Mouse (Mus musculus) layer of hippocampus, adult 9-10 months (tissue): ENCODE data around the gene Klhl10.

Source experiments
- DNase-seq: peaks from one replicate; pipeline ENCODE4 v3.0.0; 2022; ENCODE audit warnings: low spot score

Klhl10 gene

GRCm38 (mm10) chr11:100408076-100408834 lies 33.5 kb upstream of the Klhl10 start:
- peak; percentile 66 for DNase-seq

GRCm38 (mm10) chr11:100408835-100409462 lies 32.8 kb upstream of the Klhl10 start:
- DNase-seq, result no peak

GRCm38 (mm10) chr11:100409686-100410085 lies 32.0 kb upstream of the Klhl10 start:
- DNase-seq, result no peak

- no peak for DNase-seq
Observed at GRCm38 (mm10) chr11:100411736-100412135, 30.0 kb upstream of the Klhl10 start.

GRCm38 (mm10) chr11:100413541-100413940 lies 28.2 kb upstream of the Klhl10 start:
- no peak for DNase-seq

GRCm38 (mm10) chr11:100414021-100414913 lies 27.4 kb upstream of the Klhl10 start, which contains the start of gene P3h4:
Gene P3h4, minus strand, starts transcription at chr11:100414836.
- no peak for DNase-seq

- no peak for DNase-seq
Observed at GRCm38 (mm10) chr11:100414914-100415822, 26.5 kb upstream of the Klhl10 start, which contains the start of gene Fkbp10. Gene Fkbp10, plus strand, starts transcription at chr11:100415697.

- no peak for DNase-seq
Observed at GRCm38 (mm10) chr11:100421537-100421936, 20.2 kb upstream of the Klhl10 start.

GRCm38 (mm10) chr11:100423836-100424235 lies 17.9 kb upstream of the Klhl10 start:
- no peak for DNase-seq

GRCm38 (mm10) chr11:100425851-100426250 lies 15.9 kb upstream of the Klhl10 start:
- DNase-seq, result peak; percentile 57

- no peak for DNase-seq
Observed at GRCm38 (mm10) chr11:100426820-100427219, 14.9 kb upstream of the Klhl10 start.

- no peak for DNase-seq
Observed at GRCm38 (mm10) chr11:100428612-100429199, 13.0 kb upstream of the Klhl10 start.

GRCm38 (mm10) chr11:100430052-100430451 lies 11.7 kb upstream of the Klhl10 start:
- DNase-seq, result no peak

- DNase-seq, result no peak
Observed at GRCm38 (mm10) chr11:100432002-100432401, 9.7 kb upstream of the Klhl10 start.

GRCm38 (mm10) chr11:100435678-100436246 lies 6.0 kb upstream of the Klhl10 start:
- DNase-seq, result no peak

GRCm38 (mm10) chr11:100437901-100438300 lies 3.8 kb upstream of the Klhl10 start:
- DNase-seq, result no peak

- DNase-seq, result peak; percentile 52
Observed at GRCm38 (mm10) chr11:100440691-100441522, 810 bp upstream of the Klhl10 start.

- DNase-seq, result no peak
Observed at GRCm38 (mm10) chr11:100442625-100443024, 908 bp downstream of the Klhl10 start.

GRCm38 (mm10) chr11:100457247-100457646 lies 15.5 kb downstream of the Klhl10 start:
- DNase-seq, result no peak

- DNase-seq, result no peak
Observed at GRCm38 (mm10) chr11:100457711-100458110, 16.0 kb downstream of the Klhl10 start.
